Mouse (Mus musculus): ENCODE measurements at regions not wholly inside any gene's neighbourhood (a gene's known extent, or its start where the extent isn't known, plus 50 kb on each side); places are given as distances from the start of the nearest gene placed in this dataset.

DNA sequence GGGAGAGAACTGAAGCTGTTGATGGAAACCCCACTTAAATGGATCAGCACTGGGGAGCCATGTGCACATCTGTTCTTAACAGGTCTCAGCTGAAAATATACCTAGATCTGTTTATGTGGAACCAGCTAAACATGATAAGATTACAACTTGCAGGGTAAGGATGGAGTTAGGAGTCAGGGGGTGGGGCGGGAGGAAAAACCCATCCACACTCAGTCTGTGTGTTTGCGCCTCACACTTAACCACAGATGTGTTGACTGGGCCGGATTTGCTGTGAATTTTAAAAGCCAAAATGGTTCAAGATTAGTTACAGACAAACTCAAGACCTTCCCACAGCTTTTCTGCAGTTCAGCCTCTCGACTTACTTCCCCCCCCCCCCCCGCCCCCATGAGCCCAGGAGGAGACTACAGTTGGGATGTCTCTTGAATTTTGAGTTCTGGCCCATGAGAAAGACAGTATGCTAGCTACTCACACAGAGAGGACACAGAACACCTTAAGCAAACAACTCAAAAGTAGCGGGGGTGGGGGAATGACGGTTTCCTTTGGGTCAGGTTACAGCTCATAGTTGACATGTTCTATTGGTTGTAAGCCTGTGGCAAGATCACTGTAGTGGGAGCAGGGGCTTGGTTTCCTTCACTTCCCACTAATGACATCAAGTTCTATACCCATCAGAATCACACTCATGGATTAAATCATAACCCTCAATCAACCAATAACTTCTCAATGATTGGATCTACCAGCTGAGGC is 209.1 kb downstream of the Bcl2l11 start:
- DNase-seq (ENCODE audit: low read depth, low spot score), result no peak

DNA sequence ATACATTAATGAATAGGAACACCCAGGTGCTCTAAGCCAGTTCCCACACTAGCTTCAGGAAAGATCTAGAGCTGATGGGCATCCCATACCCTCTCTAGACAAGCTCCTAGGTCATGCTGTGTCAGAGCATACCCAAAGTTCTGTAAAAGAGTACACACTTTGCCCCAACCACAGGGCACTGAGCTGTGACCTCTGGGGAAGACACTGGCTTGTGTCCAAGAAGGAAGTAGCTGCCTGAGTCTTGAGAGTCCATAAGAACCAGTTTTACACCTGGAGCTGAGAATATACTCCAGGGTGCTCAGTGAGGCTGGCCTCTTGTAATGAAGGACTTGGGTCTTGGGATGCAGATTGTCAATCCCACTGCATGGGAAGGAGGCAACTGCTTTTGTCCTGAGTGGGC is 211.4 kb downstream of the Bcl2l11 start:
- no peak for DNase-seq (ENCODE audit: low read depth, low spot score)

DNA sequence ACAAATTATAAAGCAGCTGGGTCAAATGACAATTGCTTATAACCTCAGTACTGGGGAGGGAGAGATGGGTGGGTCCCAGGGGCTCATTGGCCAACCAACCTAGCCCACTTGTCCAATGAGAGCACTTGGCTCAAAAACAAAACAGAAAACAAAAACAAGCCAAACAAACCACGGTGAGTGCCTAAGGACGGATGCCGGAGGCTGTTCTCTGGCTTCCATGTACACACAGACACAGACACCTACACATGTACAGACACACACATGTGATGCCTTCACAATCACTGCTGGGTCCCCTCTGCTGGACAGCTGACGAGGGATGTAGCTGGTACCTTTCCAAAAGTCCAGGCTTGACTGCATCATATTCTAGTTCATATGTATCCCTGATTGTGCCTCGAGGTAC is 212.0 kb downstream of the Bcl2l11 start:
- DNase-seq (ENCODE audit: low read depth, low spot score), result no peak

DNA sequence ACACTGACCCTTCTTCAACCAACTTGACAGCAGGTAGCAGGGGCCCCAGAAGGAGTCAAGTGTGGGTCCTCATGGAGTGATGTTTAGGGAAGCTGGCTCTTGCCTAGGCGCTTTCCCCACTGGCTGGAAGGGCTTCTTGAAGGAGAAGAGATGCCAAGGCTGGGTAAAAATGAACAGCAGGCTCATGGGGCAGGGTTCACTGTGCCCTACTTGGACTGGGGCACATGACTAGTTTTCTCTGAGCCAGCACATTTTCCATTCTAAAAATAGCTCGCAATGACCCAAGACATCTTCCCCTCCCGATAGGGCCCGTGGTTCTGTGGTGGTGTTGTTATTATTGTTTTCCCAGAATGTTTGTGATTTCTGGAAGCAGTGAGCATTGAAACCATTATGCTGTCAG is 212.6 kb downstream of the Bcl2l11 start:
- DNase-seq (ENCODE audit: low read depth, low spot score), result no peak

DNA sequence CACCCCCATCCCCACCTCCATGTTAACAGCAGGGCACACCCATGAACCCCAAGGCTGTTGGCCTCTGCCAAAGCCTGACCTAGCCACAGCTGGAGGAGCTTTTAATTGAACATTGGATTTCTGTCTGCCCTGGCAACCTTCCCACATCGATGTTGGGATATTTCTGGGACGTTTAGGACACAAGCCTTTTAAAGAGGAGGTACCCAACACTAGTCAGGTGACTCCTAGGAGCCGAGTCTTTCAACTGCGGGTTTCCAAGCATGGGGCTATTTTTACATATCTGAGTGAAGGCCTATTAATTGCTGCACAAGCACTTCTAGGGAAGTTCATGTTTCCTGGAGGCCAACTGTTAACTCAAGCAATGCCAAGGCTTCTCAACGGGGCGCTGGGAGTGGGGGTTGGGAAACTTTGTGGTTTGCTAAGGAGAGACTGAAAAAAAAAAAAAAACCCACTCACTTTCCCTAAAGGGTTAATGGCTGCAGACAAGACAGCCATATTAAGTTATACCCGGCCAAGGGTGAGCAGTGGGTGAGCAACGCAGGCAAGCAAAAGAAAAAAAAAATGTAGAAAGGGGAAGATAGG is 213.3 kb downstream of the Bcl2l11 start:
- no peak for DNase-seq (ENCODE audit: low read depth, low spot score)

DNA sequence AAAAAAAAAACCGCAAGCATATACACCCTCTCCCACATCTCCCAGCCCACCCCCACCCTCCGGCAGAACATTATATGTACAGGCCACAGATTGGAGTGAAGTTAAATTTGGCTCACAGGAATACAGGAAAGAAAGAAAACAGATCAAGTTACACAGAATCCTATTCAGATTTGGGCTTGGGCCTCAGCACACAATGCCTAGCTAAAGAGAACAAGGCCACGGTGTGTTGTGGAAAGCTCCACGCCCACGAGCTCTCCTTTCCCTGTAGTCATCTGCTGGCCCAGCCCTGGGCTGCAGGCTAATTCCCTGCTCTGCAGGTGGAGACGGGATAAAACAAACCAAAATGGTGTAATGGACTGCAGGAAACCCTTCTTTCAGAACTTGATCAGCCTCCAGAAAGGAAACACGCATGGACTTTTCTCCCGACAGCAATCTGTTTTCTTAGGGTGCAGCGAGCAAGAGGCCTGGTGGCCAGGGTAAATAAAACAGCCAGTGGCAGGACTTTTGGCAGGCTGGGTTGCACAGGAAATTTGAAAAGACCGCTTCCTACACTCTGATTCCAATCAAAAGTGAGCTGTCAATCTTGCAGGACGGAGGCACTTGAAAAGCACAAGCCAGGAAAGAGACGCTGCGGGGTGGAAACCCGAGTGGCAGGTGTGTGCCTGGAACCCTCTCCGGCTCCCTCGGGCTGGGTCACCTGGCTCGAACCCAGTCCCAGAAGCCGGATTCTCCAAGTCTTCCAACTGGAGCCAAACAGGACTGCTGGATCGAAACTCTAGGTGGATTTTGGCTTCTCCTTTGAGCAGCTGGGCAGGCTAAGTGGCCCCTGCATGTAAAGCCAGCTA is 214.0 kb downstream of the Bcl2l11 start:
- no peak for DNase-seq (ENCODE audit: low read depth, low spot score)

DNA sequence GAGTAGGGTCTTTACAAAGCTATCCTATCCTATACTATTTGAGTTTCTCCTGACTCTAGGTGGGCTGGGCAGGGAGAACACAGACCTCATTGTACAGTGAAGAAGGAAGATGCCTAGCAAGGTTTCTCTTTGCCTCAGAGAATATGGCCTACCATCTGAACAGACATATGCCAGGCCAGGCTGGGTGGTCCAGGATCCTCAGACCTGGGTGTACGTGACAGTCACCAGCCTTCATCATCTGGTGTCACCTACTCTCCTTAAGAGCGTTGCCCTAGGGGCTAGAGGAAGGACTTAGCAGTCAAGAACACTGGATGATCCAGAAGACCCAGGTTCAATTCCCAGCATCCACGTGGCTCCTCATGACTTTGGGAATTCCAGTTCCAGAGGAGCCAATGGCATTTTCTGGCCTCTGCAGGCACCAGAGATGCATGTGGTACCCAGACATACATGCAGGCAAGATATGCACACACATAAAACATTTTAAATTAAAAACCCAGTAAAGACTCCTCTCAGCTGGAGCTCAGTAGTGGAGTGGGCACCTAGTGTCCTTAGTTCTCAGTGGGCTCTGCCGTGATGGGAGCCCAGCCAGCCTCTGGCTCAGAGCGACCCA is 214.9 kb downstream of the Bcl2l11 start:
- DNase-seq (ENCODE audit: low read depth, low spot score), result no peak

DNA sequence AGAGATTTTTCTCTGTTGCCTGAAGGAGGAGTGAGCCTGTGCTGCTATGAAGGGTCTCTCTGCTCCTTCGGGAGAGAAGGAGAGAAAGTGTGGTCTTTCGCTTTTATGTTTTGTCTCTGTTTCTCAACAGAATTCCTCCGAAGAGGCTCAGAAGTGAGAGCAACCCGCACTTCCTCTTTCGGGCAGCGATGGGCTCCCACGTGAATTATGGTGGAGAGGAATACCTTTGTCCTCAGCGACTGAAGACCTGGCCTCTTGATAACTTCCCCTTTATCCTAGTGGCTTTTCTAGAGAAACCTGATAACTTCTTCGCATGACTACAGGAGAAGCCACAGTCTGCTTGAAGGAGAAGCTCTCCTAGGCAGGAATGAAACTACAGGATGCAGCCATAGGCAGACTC is 216.4 kb downstream of the Bcl2l11 start:
- DNase-seq (ENCODE audit: low read depth, low spot score), result no peak

DNA sequence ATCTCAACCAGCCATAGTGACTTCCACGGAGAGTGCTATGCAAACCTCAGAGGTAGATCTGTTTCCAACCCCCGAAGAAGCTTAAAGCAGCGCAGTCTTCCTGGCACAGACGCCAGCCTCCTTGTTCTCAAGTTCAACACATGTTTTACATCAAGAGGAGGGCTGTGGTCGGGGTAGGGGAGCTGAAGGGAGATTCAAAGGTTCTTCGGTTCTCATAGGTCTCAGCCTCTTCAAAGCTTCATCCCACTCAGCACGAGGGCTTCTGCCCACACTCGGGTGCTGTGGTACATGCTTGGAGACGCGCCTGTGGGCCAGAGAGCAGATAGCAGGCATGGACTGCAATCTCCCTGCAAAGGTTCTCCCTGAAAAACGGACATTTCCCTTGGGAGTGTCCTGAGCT is 219.7 kb downstream of the Bcl2l11 start:
- DNase-seq (ENCODE audit: low read depth, low spot score), result no peak

DNA sequence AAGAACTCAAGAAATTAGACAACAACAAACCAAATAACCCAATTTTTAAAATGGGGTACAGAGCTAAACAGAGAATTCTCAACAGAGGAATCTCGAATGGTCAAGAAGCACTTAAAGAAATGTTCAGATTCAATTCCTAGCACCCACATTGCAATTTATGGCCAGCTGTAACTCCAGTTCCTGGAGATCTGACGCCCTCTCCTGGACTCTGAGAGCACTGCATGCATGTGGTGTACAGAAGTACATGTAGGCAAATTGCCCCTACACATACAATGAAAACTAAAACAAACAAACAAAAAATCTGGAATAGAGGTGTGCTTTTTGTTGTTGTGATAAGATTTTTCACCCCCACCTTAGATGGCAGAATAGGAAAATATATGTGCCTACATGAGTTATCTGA is 222.7 kb downstream of the Bcl2l11 start:
- no peak for DNase-seq (ENCODE audit: low read depth, low spot score)

DNA sequence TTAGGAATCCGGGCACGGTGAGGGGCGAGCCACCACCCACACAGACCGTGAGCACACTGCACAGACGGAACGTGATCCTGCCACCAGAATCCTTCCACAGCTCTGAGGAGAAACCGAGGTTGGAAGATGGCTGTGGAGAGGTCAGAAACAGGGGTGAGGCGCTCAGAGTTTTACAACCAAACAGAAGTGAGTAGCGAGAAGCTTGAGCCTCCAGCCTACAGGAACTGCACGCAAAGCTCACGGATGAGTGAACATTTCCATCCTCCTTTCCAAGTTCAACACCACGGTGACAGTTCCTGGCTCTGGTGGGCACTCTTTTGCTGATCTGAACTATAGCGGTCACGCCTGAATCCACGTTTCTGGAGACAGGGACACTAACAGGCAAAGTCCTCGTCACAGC is 225.6 kb downstream of the Bcl2l11 start:
- no peak for DNase-seq (ENCODE audit: low read depth, low spot score)

DNA sequence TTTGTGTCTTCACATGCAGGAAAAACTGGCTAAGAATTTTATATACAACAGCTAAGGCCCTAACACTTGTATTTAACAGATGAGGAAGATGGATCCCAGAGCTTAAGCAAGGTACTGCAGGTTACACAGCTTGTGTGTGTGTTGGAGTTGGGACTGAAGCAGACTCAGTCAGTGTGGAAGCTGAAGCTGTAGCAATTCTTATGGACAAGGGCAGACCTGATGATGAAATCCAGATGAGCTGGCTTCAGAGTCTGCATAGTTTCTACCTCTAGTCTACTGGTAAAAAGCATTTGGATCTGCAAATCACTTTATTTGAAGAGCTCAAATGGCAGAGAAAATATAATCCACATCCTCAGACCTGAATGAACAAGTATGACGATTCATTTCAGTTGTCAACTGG is 226.7 kb downstream of the Bcl2l11 start:
- no peak for DNase-seq (ENCODE audit: low read depth, low spot score)

DNA sequence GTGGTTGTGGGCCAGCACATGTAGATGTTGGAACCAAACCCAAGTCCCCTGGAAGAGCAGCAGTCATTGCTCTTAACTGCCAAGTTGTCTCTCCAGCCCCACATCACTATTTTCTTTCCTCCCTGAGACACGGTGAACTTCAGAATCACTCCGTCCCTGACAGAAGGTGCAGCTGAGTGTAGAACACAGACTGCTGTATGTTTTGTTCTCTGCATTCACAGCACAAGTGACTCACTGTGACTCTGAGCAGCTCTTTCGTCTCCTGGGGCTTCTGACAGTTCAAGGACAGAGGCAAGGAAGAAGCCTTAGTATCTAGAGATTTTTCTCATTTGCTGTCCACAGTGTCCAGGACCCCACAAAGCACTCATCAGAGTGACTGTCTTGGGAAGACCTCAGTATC is 227.6 kb downstream of the Bcl2l11 start:
- DNase-seq (ENCODE audit: low read depth, low spot score), result no peak

DNA sequence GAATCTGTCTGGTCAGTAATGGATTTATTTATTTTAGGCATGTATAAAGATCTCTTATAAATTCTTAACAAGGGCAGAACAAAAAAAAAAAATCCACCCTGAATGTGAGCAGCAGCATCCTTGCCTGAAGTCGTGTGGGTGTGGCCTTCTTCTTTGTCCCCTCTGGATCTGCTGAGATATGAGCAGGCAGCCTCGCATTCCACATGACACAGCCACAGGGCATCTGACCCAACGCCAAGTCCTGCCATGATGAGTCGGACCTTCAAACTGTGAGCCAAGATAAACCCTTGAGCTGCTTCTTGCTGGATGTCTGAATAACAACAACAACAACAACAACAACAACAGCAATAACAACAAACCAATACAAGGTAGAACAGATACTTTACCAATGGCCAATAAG is 230.5 kb downstream of the Bcl2l11 start:
- DNase-seq (ENCODE audit: low read depth, low spot score), result no peak

DNA sequence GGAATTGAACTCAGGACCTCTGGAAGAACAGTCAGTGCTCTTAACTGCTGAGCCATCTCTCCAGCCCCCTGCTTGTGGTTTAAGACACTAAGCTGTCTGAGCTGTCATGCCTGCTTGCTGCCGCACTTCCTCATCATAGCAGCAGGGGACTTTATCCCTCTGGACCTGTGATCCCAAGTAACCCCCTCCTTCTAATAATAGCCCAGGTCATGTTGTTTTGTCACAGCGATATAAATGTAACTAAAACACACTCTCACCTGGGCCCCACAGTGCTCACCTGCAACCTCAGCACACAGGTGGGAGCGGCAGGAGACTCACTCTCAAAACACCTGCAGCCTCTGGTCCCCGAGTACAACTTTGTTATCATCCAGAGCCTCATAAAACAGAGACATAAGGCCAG is 231.9 kb upstream of the Spdye4c start:
- DNase-seq (ENCODE audit: low read depth, low spot score), result no peak

DNA sequence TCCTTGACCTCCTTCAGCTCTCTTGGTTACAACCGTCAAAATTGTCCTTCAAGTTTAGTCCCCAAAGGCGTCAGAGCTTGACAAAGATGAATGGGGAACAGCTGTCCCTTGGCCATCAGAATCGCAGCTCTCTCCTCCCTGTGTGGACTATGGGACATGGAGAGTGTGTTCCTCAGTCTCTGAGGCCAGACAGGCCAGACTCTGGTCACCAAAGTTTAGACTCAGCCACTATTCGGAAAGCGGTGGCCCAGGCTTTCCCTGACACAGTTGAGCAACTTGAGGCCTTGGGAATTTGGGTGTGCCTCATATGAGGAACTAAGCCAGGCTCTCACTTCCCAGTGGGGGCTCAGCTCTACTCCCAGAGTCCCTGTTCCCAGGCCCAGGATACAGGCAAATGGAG is 230.5 kb upstream of the Spdye4c start:
- no peak for DNase-seq (ENCODE audit: low read depth, low spot score)

DNA sequence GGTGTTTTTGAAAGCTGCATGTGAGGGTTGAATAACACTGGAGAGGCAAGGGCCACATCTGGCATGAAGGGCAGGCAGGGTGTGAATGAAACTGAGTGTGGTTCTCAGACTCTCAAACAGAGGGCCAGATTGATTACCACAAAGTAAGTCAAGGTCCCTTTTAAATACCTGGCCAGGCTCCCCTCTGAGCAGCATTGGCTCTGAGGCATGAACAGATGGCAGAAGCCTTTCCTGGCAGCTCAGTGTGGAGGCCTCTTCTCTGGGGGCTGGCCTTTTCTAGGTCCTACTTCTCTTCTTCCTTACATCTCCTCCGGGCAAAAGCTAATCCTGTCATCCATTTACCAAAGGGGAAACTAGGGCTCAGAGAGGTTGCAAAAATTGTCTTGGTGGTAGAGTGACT is 229.6 kb upstream of the Spdye4c start:
- DNase-seq (ENCODE audit: low read depth, low spot score), result no peak

DNA sequence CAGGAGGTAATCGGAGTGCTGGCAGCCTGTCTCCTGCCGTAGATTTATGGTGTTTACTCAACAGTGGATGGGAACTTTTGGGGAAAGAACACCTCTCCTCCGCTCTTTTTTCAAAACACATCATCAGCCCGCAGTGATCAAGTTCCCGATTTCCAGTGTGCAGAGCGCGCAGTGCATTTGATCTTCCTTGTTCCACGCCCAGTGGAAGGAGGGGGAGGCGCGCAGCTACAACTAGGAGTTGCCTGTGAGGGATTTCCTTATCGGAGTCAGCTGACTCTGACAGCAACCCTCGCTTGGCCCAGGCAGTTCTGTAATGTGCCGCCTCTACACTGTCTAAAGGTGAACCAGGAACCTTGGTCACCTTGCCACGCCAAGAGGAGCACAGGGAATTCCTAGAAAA is 226.8 kb upstream of the Spdye4c start:
- DNase-seq (ENCODE audit: low read depth, low spot score), result no peak

DNA sequence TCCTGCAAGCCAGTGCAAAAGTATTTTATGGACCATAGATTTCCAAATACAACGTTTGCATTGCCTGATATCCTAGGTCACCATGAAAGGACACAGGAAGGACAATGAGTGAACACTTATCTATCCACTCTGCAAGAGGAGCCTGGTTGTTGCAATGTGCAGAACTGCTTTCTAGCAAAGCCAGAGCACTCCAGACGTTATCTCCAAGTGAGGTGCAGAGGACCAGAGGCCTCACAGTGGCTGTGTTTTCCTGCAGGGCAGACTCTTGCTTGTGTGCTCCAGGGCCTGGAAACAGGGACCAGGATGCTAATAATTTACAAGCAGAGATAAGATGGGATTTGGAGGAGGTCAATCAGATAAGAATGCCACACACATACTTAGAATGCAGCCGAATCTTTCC is 226.0 kb upstream of the Spdye4c start:
- DNase-seq (ENCODE audit: low read depth, low spot score), result no peak

DNA sequence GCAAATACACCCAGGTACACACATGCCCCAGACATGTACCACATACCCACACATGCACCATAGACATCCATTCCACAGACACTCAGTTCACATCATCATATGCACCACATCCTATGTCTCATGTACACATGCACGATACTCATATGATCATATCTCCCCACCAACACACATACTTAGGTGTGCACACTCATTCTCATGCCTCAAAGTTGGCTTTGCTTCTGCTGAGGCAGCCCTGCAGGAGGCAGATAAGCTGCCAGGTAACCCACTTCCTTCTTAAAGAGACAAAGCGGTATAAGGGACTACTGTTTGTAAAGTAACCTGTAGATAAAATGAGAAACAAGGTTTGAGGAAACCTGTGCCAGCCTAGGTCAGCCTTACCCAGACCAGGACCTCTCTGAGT is 225.2 kb upstream of the Spdye4c start:
- DNase-seq (ENCODE audit: low read depth, low spot score), result no peak

DNA sequence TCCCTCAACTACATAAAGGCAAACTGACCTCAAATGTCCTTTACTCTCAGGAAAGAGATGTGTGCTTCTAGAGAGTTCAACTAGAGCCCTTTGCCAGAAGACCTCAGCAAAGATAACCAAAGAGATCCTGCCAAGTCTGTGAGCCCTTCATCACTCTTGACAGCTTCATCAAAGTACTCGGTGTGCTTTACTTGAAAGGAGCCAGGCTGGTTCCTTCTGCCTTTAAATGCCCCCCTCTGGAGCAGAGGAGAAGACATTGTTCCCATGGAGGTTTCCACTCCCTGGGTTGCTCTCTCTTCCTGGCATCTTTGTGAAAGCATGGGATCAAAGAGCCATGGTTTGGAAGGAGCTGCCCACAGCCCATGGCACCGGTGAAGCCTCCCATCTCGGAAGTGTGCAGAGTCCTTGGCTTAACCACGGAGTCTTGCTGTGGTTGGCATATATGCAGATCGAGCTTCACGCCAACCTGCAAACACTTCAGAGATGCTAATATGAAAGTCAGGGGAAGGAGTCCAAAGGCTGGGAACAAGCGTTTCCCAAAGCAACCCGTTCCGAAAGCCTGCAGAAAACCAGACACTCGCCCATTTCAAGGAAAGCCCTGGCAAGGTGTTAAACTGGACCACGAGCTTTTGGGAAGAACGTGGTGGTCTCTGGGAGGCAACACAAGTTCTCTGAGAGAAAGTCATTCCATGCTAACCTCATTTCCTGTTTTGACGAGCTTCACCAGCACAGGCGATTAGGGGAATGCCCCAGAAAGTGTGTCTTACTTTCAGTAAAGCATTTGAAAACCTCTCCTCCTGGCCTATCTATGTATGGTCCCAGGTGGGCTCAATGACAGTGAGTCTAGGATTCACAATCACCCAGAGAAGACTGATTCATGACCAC is 223.5 kb upstream of the Spdye4c start:
- DNase-seq (ENCODE audit: low read depth, low spot score), result no peak

All from c-Kit-negative CD71-positive TER-119-positive erythroid progenitor cells, embryonic 14.5 days (primary cell).